Mouse (Mus musculus): ENCODE measurements around the gene Pus7. TPM values are rescaled to one million over a fixed set of nuclear protein-coding genes. Genes with fewer than 3 reads are reported as not detected.
"Not testable (repeated sequence)": the region's sequence is repeated elsewhere in the genome, so short reads cannot be mapped to it uniquely, and the experiment has no call there.

Gene Pus7
- total and polyA plus RNA-seq, 2 experiments from 2014 or later: 11.6 to 14.0 TPM

- no peak for DNase-seq (ENCODE audit: low spot score)
- Histone ChIP-seq H3K4me2 (ENCODE audit: low read depth, low read length) (no peak overlapping the region), H3K36me3 (replicated peaks; ENCODE audit: control insufficient read depth, insufficient read depth, low read length) (no peaks in the 10 kb centered on the region), H3K4me1 (ENCODE audit: control insufficient read depth, insufficient read depth) (no peaks in the 10 kb centered on the region), H3K27me3 (ENCODE audit: control insufficient read depth, insufficient read depth, low read length) (no peaks in the 10 kb centered on the region), H3K9me3 (replicated peaks; ENCODE audit: control insufficient read depth, low read length) (no peaks in the 10 kb centered on the region), H3K4me3 (ENCODE audit: low read depth, low read length) (no peak overlapping the region), H3K9ac (replicated peaks; ENCODE audit: low read depth, low read length) (no peak overlapping the region), H3K27ac (ENCODE audit: low read depth) (no peak overlapping the region)
- ATAC-seq (ENCODE audit: insufficient read depth, low read depth): no peak
- 50% methylated on average over 1 of the region's 1 CpGs for WGBS
- TF ChIP-seq EP300 (IDR thresholded peaks at IDR 0.05; ENCODE audit: low read depth): no peak
- no peak for TF ChIP-seq CTCF (IDR thresholded peaks at IDR 0.05; ENCODE audit: low read depth)
Measured at GRCm38 (mm10) chr5:23718182-23718534, 65.4 kb downstream of the Pus7 start.

GRCm38 (mm10) chr5:23717469-23718181 lies 65.9 kb downstream of the Pus7 start:
- Histone ChIP-seq H3K4me2 (ENCODE audit: low read depth, low read length) (no peak overlapping the region), H3K27me3 (ENCODE audit: control insufficient read depth, insufficient read depth, low read length) (no peaks in the 10 kb centered on the region), H3K27ac (ENCODE audit: low read depth) (no peak overlapping the region), H3K4me1 (ENCODE audit: control insufficient read depth, insufficient read depth) (peaks cover 4% of the 10 kb centered on the region; the same call in 1 of the 2 replicates), H3K9me3 (replicated peaks; ENCODE audit: control insufficient read depth, low read length) (no peaks in the 10 kb centered on the region), H3K9ac (replicated peaks; ENCODE audit: low read depth, low read length) (no peak overlapping the region), H3K36me3 (replicated peaks; ENCODE audit: control insufficient read depth, insufficient read depth, low read length) (no peaks in the 10 kb centered on the region), H3K4me3 (ENCODE audit: low read depth, low read length) (no peak overlapping the region)
- TF ChIP-seq EP300 (IDR thresholded peaks at IDR 0.05; ENCODE audit: low read depth): no peak
- TF ChIP-seq CTCF (IDR thresholded peaks at IDR 0.05; ENCODE audit: low read depth): no peak
- ATAC-seq (ENCODE audit: insufficient read depth, low read depth) (no peak), DNase-seq (ENCODE audit: low spot score) (no peak)
- 52% methylated on average over 3 of the region's 3 CpGs for WGBS

GRCm38 (mm10) chr5:23713401-23714335 lies 69.8 kb downstream of the Pus7 start:
- no peaks in the 10 kb centered on the region; the same call in 1 of the 2 replicates for H3K9me3 ChIP-seq (replicated peaks; ENCODE audit: control insufficient read depth, low read length)
- no peak overlapping the region for H3K4me3 ChIP-seq (ENCODE audit: low read depth, low read length)
- DNase-seq (ENCODE audit: low spot score) (no peak), ATAC-seq (ENCODE audit: insufficient read depth, low read depth) (no peak)
- peaks cover 17% of the 10 kb centered on the region for H3K36me3 ChIP-seq (replicated peaks; ENCODE audit: control insufficient read depth, insufficient read depth, low read length)
- peaks cover 4% of the 10 kb centered on the region; the same call in 1 of the 2 replicates for H3K4me1 ChIP-seq (ENCODE audit: control insufficient read depth, insufficient read depth)
- WGBS: 84% methylated on average over 8 of the region's 8 CpGs
- no peak overlapping the region for H3K9ac ChIP-seq (replicated peaks; ENCODE audit: low read depth, low read length)
- no peaks in the 10 kb centered on the region for H3K27me3 ChIP-seq (ENCODE audit: control insufficient read depth, insufficient read depth, low read length)
- TF ChIP-seq CTCF (IDR thresholded peaks at IDR 0.05; ENCODE audit: low read depth): no peak
- TF ChIP-seq EP300 (IDR thresholded peaks at IDR 0.05; ENCODE audit: low read depth): no peak
- no peak overlapping the region for H3K27ac ChIP-seq (ENCODE audit: low read depth)
- H3K4me2 ChIP-seq (ENCODE audit: low read depth, low read length): no peak overlapping the region

GRCm38 (mm10) chr5:23712130-23713001 lies 71.1 kb downstream of the Pus7 start:
- H3K27ac ChIP-seq (ENCODE audit: low read depth): peak overlapping the region; percentile 85
- TF ChIP-seq CTCF (IDR thresholded peaks at IDR 0.05; ENCODE audit: low read depth) (peak; percentile 48), EP300 (IDR thresholded peaks at IDR 0.05; ENCODE audit: low read depth) (no peak)
- peak; percentile 98 for ATAC-seq (ENCODE audit: insufficient read depth, low read depth)
- peak overlapping the region; percentile 72 for H3K4me2 ChIP-seq (ENCODE audit: low read depth, low read length)
- H3K36me3 ChIP-seq (replicated peaks; ENCODE audit: control insufficient read depth, insufficient read depth, low read length): peaks cover 23% of the 10 kb centered on the region
- no peaks in the 10 kb centered on the region for H3K27me3 ChIP-seq (ENCODE audit: control insufficient read depth, insufficient read depth, low read length)
- H3K9me3 ChIP-seq (replicated peaks; ENCODE audit: control insufficient read depth, low read length): peaks cover 7% of the 10 kb centered on the region; the same call in 1 of the 2 replicates
- H3K4me1 ChIP-seq (ENCODE audit: control insufficient read depth, insufficient read depth): peaks cover 4% of the 10 kb centered on the region; the same call in 1 of the 2 replicates
- peak overlapping the region; percentile 58 for H3K9ac ChIP-seq (replicated peaks; ENCODE audit: low read depth, low read length)
- H3K4me3 ChIP-seq (ENCODE audit: low read depth, low read length): peak overlapping the region; percentile 64
- 4% methylated on average over 52 of the region's 60 CpGs for WGBS
- peak; percentile 62 for DNase-seq (ENCODE audit: low spot score)

- H3K27me3 ChIP-seq (ENCODE audit: control insufficient read depth, insufficient read depth, low read length); H3K9me3 ChIP-seq (replicated peaks; ENCODE audit: control insufficient read depth, low read length); DNase-seq (ENCODE audit: low spot score); H3K4me1 ChIP-seq (ENCODE audit: control insufficient read depth, insufficient read depth); ATAC-seq (ENCODE audit: insufficient read depth, low read depth): not testable (repeated sequence)
- peak; percentile 13; the same call in 1 of the 2 replicates for TF ChIP-seq CTCF (IDR thresholded peaks at IDR 0.05; ENCODE audit: low read depth)
- Histone ChIP-seq H3K4me2 (ENCODE audit: low read depth, low read length) (peak overlapping the region; percentile 72), H3K27ac (ENCODE audit: low read depth) (peak overlapping the region; percentile 85), H3K4me3 (ENCODE audit: low read depth, low read length) (peak overlapping the region; percentile 64), H3K36me3 (replicated peaks; ENCODE audit: control insufficient read depth, insufficient read depth, low read length) (peaks cover 29% of the 10 kb centered on the region), H3K9ac (replicated peaks; ENCODE audit: low read depth, low read length) (peak overlapping the region; percentile 58; the same call in 1 of the 2 replicates)
- 43% methylated on average over 6 of the region's 6 CpGs for WGBS
Measured at GRCm38 (mm10) chr5:23711671-23712129, 71.8 kb downstream of the Pus7 start.

Data from heart, postnatal 0 days (tissue).